Mouse (Mus musculus) brain, embryonic 14.5 days (tissue): ENCODE results near the gene Wfikkn1. TPM values are rescaled to one million over a fixed set of nuclear protein-coding genes. Genes with fewer than 3 reads are reported as not detected.

ENCODE experiments used
- DNase-seq: peaks from one replicate; pipeline ENCODE4 v3.0.0-alpha.2; 2011; ENCODE audit warnings: low read depth
- CTCF ChIP-seq: fragments of 200-500 bp; IDR thresholded peaks from 2 replicates; pipeline ENCODE4 v1.5.1; 2012; ENCODE audit warnings: inconsistent platforms, mild to moderate bottlenecking, moderate library complexity, borderline replicate concordance; ENCODE audit not compliant: insufficient read depth, insufficient read length; ENCODE audit errors: extremely low read depth
- POLR2A ChIP-seq: fragments of 200-500 bp; IDR thresholded peaks from 2 replicates; pipeline ENCODE4 v1.6.1; 2012; ENCODE audit warnings: mild to moderate bottlenecking, inconsistent platforms, borderline replicate concordance; ENCODE audit not compliant: poor library complexity, insufficient read depth, insufficient read length, severe bottlenecking; ENCODE audit errors: extremely low read depth
- polyA plus RNA-seq: library from polyadenylated mRNA; depleted of rRNA; stranded (reverse); fragments of >200 nt; gene quantifications from 2 replicates; pipeline ENCODE4 v1.2.3, GENCODE M21; 2012; rRNA removed

Wfikkn1 gene
- polyA plus RNA-seq, 1 experiment, result 0.66 TPM

DNA sequence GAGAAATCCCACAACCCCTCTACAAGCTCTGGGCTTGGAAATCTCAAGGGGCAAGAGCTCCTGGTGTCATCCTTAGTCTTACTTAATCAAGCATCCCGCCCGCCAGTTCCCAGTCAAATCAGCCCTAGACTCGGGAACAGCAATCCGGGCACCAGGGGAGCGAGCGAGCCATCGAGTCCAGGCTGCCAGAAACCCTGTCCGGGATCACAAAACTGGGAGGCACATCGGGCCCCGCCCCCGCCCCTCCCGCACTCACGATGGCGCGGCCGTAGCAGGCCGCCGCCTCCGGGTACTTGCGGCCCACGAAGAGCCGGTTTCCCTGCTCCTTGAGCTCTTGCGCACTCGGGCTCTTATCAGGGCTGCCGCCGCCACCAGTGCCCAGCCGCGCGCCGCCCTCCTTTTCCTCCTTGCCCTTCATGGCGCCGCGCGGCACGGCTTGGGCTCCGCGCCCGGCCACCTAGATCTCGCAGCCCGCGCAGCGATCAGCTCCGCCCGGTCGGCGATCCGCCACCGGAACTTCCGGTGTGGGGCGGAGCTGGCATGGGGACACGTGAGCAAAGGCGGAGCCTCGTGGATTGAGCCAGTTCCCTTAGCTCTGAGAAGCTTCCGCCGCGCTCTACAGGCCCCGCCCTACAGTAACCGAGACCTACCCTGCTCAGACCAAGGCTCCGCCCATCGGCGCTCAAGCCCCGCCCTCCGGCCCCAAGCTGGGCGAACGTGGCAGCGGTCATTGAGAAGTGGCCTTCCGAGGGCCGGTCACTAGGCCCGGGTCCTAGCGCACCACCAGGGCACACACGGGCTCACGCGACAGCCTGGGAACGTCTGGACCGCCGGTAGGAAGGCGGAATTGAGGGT, 48.0 kb downstream of the Wfikkn1 start:
- DNase-seq, result peak; percentile 99

GRCm38 (mm10) chr17:25831451-25832281, 49.0 kb downstream of the Wfikkn1 start:
- TF ChIP-seq POLR2A (no peak), CTCF (no peak)
- DNase-seq, result no peak

More for the DNA sequence above, 48.0 kb downstream of the Wfikkn1 start:
- TF ChIP-seq POLR2A (peak; percentile 82), CTCF (no peak)

- TF ChIP-seq CTCF (no peak), POLR2A (no peak)
- no peak for DNase-seq
These were observed 49.7 kb downstream of the Wfikkn1 start for GRCm38 (mm10) chr17:25830806-25831431.

- DNase-seq, result no peak
- TF ChIP-seq POLR2A, result no peak
- TF ChIP-seq CTCF, result no peak
These were observed 50.4 kb downstream of the Wfikkn1 start for GRCm38 (mm10) chr17:25830200-25830753.

DNA sequence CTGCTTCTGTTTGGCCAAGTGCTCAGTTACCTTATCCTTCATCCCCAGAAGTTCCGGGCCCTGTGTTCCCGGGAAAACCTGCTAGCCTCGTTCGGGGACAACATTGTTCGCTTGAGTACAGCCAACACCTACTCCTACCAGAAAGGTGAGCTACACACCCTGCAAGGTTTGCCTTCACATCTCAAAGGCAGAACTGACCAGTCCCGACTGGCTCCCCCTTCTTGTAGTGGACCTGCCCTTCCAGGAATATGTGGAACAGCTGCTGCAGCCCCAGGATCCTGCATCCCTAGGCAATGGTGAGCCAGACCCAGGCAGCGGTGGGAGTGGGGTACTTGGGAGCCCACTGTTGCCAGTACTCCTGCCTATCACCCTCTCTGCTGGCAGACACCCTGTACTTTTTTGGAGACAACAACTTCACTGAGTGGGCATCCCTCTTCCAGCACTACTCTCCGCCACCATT, 51.1 kb downstream of the Wfikkn1 start:
- DNase-seq, result no peak
- TF ChIP-seq POLR2A (no peak), CTCF (no peak)

- DNase-seq, result peak; percentile 96
- TF ChIP-seq CTCF (peak; percentile 65; the same call in 1 of the 2 replicates), POLR2A (peak; percentile 54; the same call in 1 of the 2 replicates)
These were observed 51.7 kb downstream of the Wfikkn1 start, which contains the start of gene Jmjd8 for GRCm38 (mm10) chr17:25828712-25829557. TSS of gene Jmjd8 (plus strand) at chr17:25828867.

GRCm38 (mm10) chr17:25828223-25828594, 52.4 kb downstream of the Wfikkn1 start:
- no peak for TF ChIP-seq POLR2A
- no peak for TF ChIP-seq CTCF
- no peak for DNase-seq

Other genes with a start within 250 kb of the Wfikkn1 start
- 0.90 and 1.1 TPM in 2 replicates for gene Gng13, start 163.7 kb downstream of the Wfikkn1 start, polyA plus RNA-seq
- 12.4 and 18.7 TPM in 2 replicates for gene Chtf18, start 153.4 kb downstream of the Wfikkn1 start, polyA plus RNA-seq
- gene Rpusd1, start 153.2 kb downstream of the Wfikkn1 start, polyA plus RNA-seq, result 43.2 and 59.4 TPM in 2 replicates
- 0.09 TPM in 1 of 2 replicates, not detected in the other for gene Mslnl, start 144.8 kb downstream of the Wfikkn1 start, polyA plus RNA-seq
- 0.07 and 0.19 TPM in 2 replicates for gene Msln, start 126.5 kb downstream of the Wfikkn1 start, polyA plus RNA-seq
- 26.7 and 30.6 TPM in 2 replicates for gene Narfl, start 107.1 kb downstream of the Wfikkn1 start, polyA plus RNA-seq
- gene Haghl, start 95.2 kb downstream of the Wfikkn1 start, polyA plus RNA-seq, result 167 and 268 TPM in 2 replicates
- gene Ccdc78, start 94.3 kb downstream of the Wfikkn1 start, polyA plus RNA-seq, result 0.08 and 0.11 TPM in 2 replicates
- 93.9 and 145 TPM in 2 replicates for gene Fam173a, start 88.0 kb downstream of the Wfikkn1 start, polyA plus RNA-seq
- 0.12 and 0.21 TPM in 2 replicates for gene AC134908.4, start 85.2 kb downstream of the Wfikkn1 start, polyA plus RNA-seq
- 107 and 109 TPM in 2 replicates for gene Metrn, start 83.7 kb downstream of the Wfikkn1 start, polyA plus RNA-seq
- gene Fbxl16, start 71.8 kb downstream of the Wfikkn1 start, polyA plus RNA-seq, result 91.8 and 101 TPM in 2 replicates
- 47.0 and 57.5 TPM in 2 replicates for gene Wdr24, start 57.2 kb downstream of the Wfikkn1 start, polyA plus RNA-seq
- gene Jmjd8, start 52.0 kb downstream of the Wfikkn1 start, polyA plus RNA-seq, result 80.0 and 93.6 TPM in 2 replicates
- gene Stub1, start 47.5 kb downstream of the Wfikkn1 start, polyA plus RNA-seq, result 252 and 308 TPM in 2 replicates
- 56.2 and 67.3 TPM in 2 replicates for gene Rhbdl1, start 43.6 kb downstream of the Wfikkn1 start, polyA plus RNA-seq
- gene Gm20683, start 39.1 kb downstream of the Wfikkn1 start, polyA plus RNA-seq, result 26.6 and 40.8 TPM in 2 replicates
- 88.4 and 111 TPM in 2 replicates for gene Rhot2, start 36.0 kb downstream of the Wfikkn1 start, polyA plus RNA-seq
- 49.5 and 81.1 TPM in 2 replicates for gene Wdr90, start 19.4 kb downstream of the Wfikkn1 start, polyA plus RNA-seq
- 11.7 and 14.8 TPM in 2 replicates for gene Mcrip2, start 12.1 kb downstream of the Wfikkn1 start, polyA plus RNA-seq
- 71.4 and 89.5 TPM in 2 replicates for gene Mettl26, start 5.8 kb downstream of the Wfikkn1 start, polyA plus RNA-seq
- gene Rab40c, start 38.9 kb upstream of the Wfikkn1 start, polyA plus RNA-seq, result 88.3 and 98.8 TPM in 2 replicates
- gene Pigq, start 64.1 kb upstream of the Wfikkn1 start, polyA plus RNA-seq, result 117 and 126 TPM in 2 replicates
- gene Nhlrc4, start 64.1 kb upstream of the Wfikkn1 start, polyA plus RNA-seq, result 0.08 and 0.56 TPM in 2 replicates
- gene A930017K11Rik, start 71.7 kb upstream of the Wfikkn1 start, polyA plus RNA-seq, result 0.66 and 1.0 TPM in 2 replicates
- 50.4 and 50.5 TPM in 2 replicates for gene Capn15, start 104.9 kb upstream of the Wfikkn1 start, polyA plus RNA-seq
- gene Rab11fip3, start 188.7 kb upstream of the Wfikkn1 start, polyA plus RNA-seq, result 68.5 and 82.4 TPM in 2 replicates
- gene Decr2, start 209.5 kb upstream of the Wfikkn1 start, polyA plus RNA-seq, result 26.8 and 28.6 TPM in 2 replicates
- 35.1 and 61.4 TPM in 2 replicates for gene Nme4, start 214.7 kb upstream of the Wfikkn1 start, polyA plus RNA-seq
- 11.8 and 12.9 TPM in 2 replicates for gene Tmem8, start 232.4 kb upstream of the Wfikkn1 start, polyA plus RNA-seq
- gene Mrpl28, start 242.6 kb upstream of the Wfikkn1 start, polyA plus RNA-seq, result 94.9 and 119 TPM in 2 replicates